Comparison of ENCODE assay signal across 17 mouse cellular contexts in the genomic region with DNA sequence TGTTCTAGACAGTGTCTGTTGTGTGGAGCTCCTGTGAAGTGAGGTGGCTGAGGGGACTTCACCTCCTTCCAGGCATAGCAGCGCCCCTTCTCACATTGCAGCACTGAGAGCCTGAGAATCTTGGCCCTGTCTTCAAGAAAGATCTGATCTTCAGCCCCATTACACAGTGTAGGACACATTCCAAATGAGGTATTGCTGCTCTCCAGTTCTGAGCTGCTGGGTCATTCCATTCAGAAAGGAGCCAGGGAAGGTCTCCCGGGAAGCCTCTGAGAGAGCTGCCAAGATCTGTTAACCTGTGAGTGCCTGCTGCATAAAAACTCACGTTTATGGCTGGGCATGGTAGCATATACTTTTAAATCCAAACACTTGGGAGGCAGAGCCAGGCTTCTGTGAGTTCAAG. TPM values are rescaled to one million over a fixed set of nuclear protein-coding genes. Genes with fewer than 3 reads are reported as not detected.
A peak's percentile ranks its signal among the peaks of the same experiment; 100 is the strongest.
DNase-seq lines count a peak whose midpoint lies in the region; ATAC-seq and TF ChIP-seq lines count a peak whose summit lies in the region.
"Had no signal": no experiment of that assay in that cellular context is flagged by ENCODE, and none has a peak within 500 bp of the region (broad histone marks: within the 10 kb centered on the region; RNA-seq: fewer than 3 reads in every experiment).

No protein-coding gene starts in this region.

- 0 out of 2 replicates have a peak, but pooled peaks have one; percentile 13 for ATAC-seq in heart, embryonic 14.5 days (ENCODE audit: insufficient number of reproducible peaks, insufficient read depth, low FRiP score, low read depth)
- no peak for ATAC-seq in heart, embryonic 12.5 days (ENCODE audit: insufficient number of reproducible peaks, low FRiP score)
- ATAC-seq in midbrain, postnatal 0 days (ENCODE audit: low FRiP score), result no peak
- ATAC-seq in midbrain, embryonic 11.5 days (ENCODE audit: low FRiP score), result no peak
- peak; percentile 72 for ATAC-seq in limb, embryonic 14.5 days (ENCODE audit: low FRiP score, low read depth)
- ATAC-seq: liver, embryonic 12.5 days; lung, postnatal 0 days had no signal

- intact Hi-C loops in left cerebral cortex, postnatal 14 days (cut with DNase I), result no loop called here

- peak; percentile 40 for DNase-seq in midbrain, postnatal 0 days (ENCODE audit: low spot score)
- no peak for DNase-seq in midbrain, embryonic 11.5 days (ENCODE audit: low spot score, missing footprints)
- DNase-seq in gastrocnemius, postnatal 10 days, result peak; percentile 26
- peak; percentile 73 for DNase-seq in limb, embryonic 14.5 days (ENCODE audit: low spot score)
- DNase-seq in urinary bladder, adult 2 months (ENCODE audit: low spot score), result no peak
- DNase-seq in left cerebral cortex, postnatal 14 days (ENCODE audit: low spot score in 2 of 2), result no peak
- DNase-seq: adrenal gland, postnatal 25 days; cerebellum, adult 11 months; embryo, embryonic 11 days; spleen, adult 18-20 months; thymus, adult 18-20 months had no signal

- no peak for TF ChIP-seq CTCF in midbrain, postnatal 0 days (IDR thresholded peaks at IDR 0.05)

- H3K4me3 ChIP-seq in heart, embryonic 14.5 days (ENCODE audit: control insufficient read depth in 1 of 2, insufficient read depth in 1 of 2, low read depth in 1 of 2, low read length in 2 of 2), result no peak overlapping the region
- no peak overlapping the region for H3K4me3 ChIP-seq in heart, embryonic 12.5 days
- no peak overlapping the region for H3K4me3 ChIP-seq in midbrain, postnatal 0 days (ENCODE audit: low read depth, low read length)
- H3K4me3 ChIP-seq in midbrain, embryonic 11.5 days (ENCODE audit: low read depth, low read length), result no peak overlapping the region
- H3K4me3 ChIP-seq in limb, embryonic 14.5 days (replicated peaks; ENCODE audit: low read length), result no peak overlapping the region
- H3K4me3 ChIP-seq: liver, embryonic 12.5 days; midbrain, embryonic 12.5 days; neural tube, embryonic 12.5 days had no signal

- no peak for TF ChIP-seq POLR2A in limb, embryonic 14.5 days (IDR thresholded peaks at IDR 0.05; ENCODE audit: borderline replicate concordance, extremely low read depth, insufficient read depth, insufficient read length)

- 22% methylated on average over 3 of the region's 3 CpGs for WGBS in heart, embryonic 14.5 days
- 37% methylated on average over 3 of the region's 3 CpGs for WGBS in heart, embryonic 12.5 days
- 28% methylated on average over 3 of the region's 3 CpGs for WGBS in midbrain, postnatal 0 days
- WGBS in midbrain, embryonic 11.5 days, result 68% methylated on average over 3 of the region's 3 CpGs
- 32% methylated on average over 3 of the region's 3 CpGs for WGBS in limb, embryonic 14.5 days

- H3K4me1 ChIP-seq in heart, embryonic 14.5 days (ENCODE audit: control insufficient read depth in 2 of 2, insufficient read depth in 2 of 2, low read length in 2 of 2), result peaks cover 3 to 9% of the 10 kb centered on the region in 2 experiments
- H3K4me1 ChIP-seq in heart, embryonic 12.5 days (replicated peaks), result peaks cover 17% of the 10 kb centered on the region
- 0 out of 2 replicates have a peak, but pooled peaks cover 3% of the 10 kb centered on the region for H3K4me1 ChIP-seq in midbrain, postnatal 0 days (ENCODE audit: insufficient read depth, low read length)
- H3K4me1 ChIP-seq in midbrain, embryonic 11.5 days (ENCODE audit: control insufficient read depth, insufficient read depth, low read length), result no peaks in the 10 kb centered on the region; the same call in 1 of the 2 replicates
- H3K4me1 ChIP-seq in limb, embryonic 14.5 days (ENCODE audit: control insufficient read depth, insufficient read depth, low read length), result peaks cover 8% of the 10 kb centered on the region

- H3K4me2 ChIP-seq in heart, embryonic 14.5 days (ENCODE audit: low read length), result no peak overlapping the region
- no peak overlapping the region for H3K4me2 ChIP-seq in heart, embryonic 12.5 days
- no peak overlapping the region for H3K4me2 ChIP-seq in midbrain, postnatal 0 days (ENCODE audit: low read depth, low read length, poor library complexity, severe bottlenecking)
- no peak overlapping the region for H3K4me2 ChIP-seq in midbrain, embryonic 11.5 days
- no peak overlapping the region for H3K4me2 ChIP-seq in limb, embryonic 14.5 days (replicated peaks; ENCODE audit: low read depth, low read length, severe bottlenecking)
- H3K4me2 ChIP-seq: liver, embryonic 12.5 days; midbrain, embryonic 12.5 days; neural tube, embryonic 12.5 days had no signal

- no peak overlapping the region for H3K27ac ChIP-seq in heart, embryonic 14.5 days (replicated peaks in 1 of 2; ENCODE audit: control insufficient read depth in 1 of 2, insufficient read depth in 1 of 2, low read depth in 2 of 2, low read length in 2 of 2)
- no peak overlapping the region for H3K27ac ChIP-seq in heart, embryonic 12.5 days (ENCODE audit: poor library complexity, severe bottlenecking)
- H3K27ac ChIP-seq in midbrain, postnatal 0 days (ENCODE audit: low read depth, low read length), result no peak overlapping the region
- no peak overlapping the region for H3K27ac ChIP-seq in midbrain, embryonic 11.5 days (ENCODE audit: low read depth, low read length)
- no peak overlapping the region for H3K27ac ChIP-seq in limb, embryonic 14.5 days (replicated peaks; ENCODE audit: low read depth, low read length)
- H3K27ac ChIP-seq: liver, embryonic 12.5 days; midbrain, embryonic 12.5 days; neural tube, embryonic 12.5 days had no signal

- H3K9ac ChIP-seq in heart, embryonic 14.5 days (ENCODE audit: low read length), result no peak overlapping the region
- H3K9ac ChIP-seq in heart, embryonic 12.5 days, result no peak overlapping the region
- no peak overlapping the region for H3K9ac ChIP-seq in midbrain, postnatal 0 days (replicated peaks; ENCODE audit: low read length, poor library complexity, severe bottlenecking)
- H3K9ac ChIP-seq in midbrain, embryonic 11.5 days (ENCODE audit: low read length), result no peak overlapping the region
- H3K9ac ChIP-seq in limb, embryonic 14.5 days (ENCODE audit: low read depth, low read length, severe bottlenecking), result no peak overlapping the region
- H3K9ac ChIP-seq: liver, embryonic 12.5 days; midbrain, embryonic 12.5 days; neural tube, embryonic 12.5 days had no signal

- H3K27me3 ChIP-seq in heart, embryonic 14.5 days (ENCODE audit: control insufficient read depth, insufficient read depth, low read length), result peaks cover 7% of the 10 kb centered on the region
- H3K27me3 ChIP-seq in heart, embryonic 12.5 days (replicated peaks), result peaks cover 34% of the 10 kb centered on the region
- H3K27me3 ChIP-seq in midbrain, postnatal 0 days (ENCODE audit: insufficient read depth, low read length), result no peaks in the 10 kb centered on the region; the same call in 1 of the 2 replicates
- H3K27me3 ChIP-seq in midbrain, embryonic 11.5 days (ENCODE audit: control insufficient read depth, insufficient read depth, low read length), result peaks cover 13% of the 10 kb centered on the region
- H3K27me3 ChIP-seq in limb, embryonic 14.5 days (ENCODE audit: control insufficient read depth, insufficient read depth, low read length), result peaks cover 13% of the 10 kb centered on the region

- no peaks in the 10 kb centered on the region for H3K9me3 ChIP-seq in heart, embryonic 14.5 days (ENCODE audit: control insufficient read depth, low read length)
- no peaks in the 10 kb centered on the region for H3K9me3 ChIP-seq in heart, embryonic 12.5 days (replicated peaks)
- H3K9me3 ChIP-seq in midbrain, postnatal 0 days (ENCODE audit: low read length), result no peaks in the 10 kb centered on the region
- no peaks in the 10 kb centered on the region for H3K9me3 ChIP-seq in midbrain, embryonic 11.5 days (ENCODE audit: control insufficient read depth, low read length)
- no peaks in the 10 kb centered on the region for H3K9me3 ChIP-seq in limb, embryonic 14.5 days (ENCODE audit: control insufficient read depth, low read length)
- H3K9me3 ChIP-seq: liver, embryonic 12.5 days; midbrain, embryonic 12.5 days; neural tube, embryonic 12.5 days had no signal

- H3K36me3 ChIP-seq in heart, embryonic 14.5 days (ENCODE audit: control insufficient read depth, insufficient read depth, low read length), result no peaks in the 10 kb centered on the region
- H3K36me3 ChIP-seq in heart, embryonic 12.5 days, result no peaks in the 10 kb centered on the region
- H3K36me3 ChIP-seq in midbrain, postnatal 0 days (ENCODE audit: insufficient read depth, low read length), result no peaks in the 10 kb centered on the region
- H3K36me3 ChIP-seq in midbrain, embryonic 11.5 days (ENCODE audit: control insufficient read depth, insufficient read depth, low read length), result no peaks in the 10 kb centered on the region
- H3K36me3 ChIP-seq in limb, embryonic 14.5 days (ENCODE audit: control insufficient read depth, insufficient read depth, low read length), result no peaks in the 10 kb centered on the region
- H3K36me3 ChIP-seq: liver, embryonic 12.5 days; midbrain, embryonic 12.5 days; neural tube, embryonic 12.5 days had no signal

RNA-seq across cellular contexts. Expression of a gene that starts 5.7 kb away (rescaled TPM):
- polyA plus RNA-seq in heart, embryonic 14.5 days (2014; fragmentation: Nextera tagmentation; extraction: Ambion mirVana), result 7.7 and 8.4 TPM in 2 replicates
- 6.8 and 8.5 TPM in 2 replicates for polyA plus RNA-seq in heart, embryonic 12.5 days (2016; fragmentation: Nextera tagmentation; extraction: Ambion mirVana)
- 27.3 and 29.7 TPM in 2 replicates for total RNA-seq in midbrain, postnatal 0 days (2014; rRNA removed)
- 21.1 and 23.0 TPM in 2 replicates for polyA plus RNA-seq in midbrain, postnatal 0 days (2015; fragmentation: Nextera tagmentation; extraction: Ambion mirVana)
- polyA plus RNA-seq in midbrain, embryonic 11.5 days (2014; fragmentation: Nextera tagmentation; extraction: Ambion mirVana), result 5.1 and 6.4 TPM in 2 replicates
- 10 to 100 TPM in 1 of 2 experiments, 1 to 10 TPM in 1; 9.4 to 11.4 TPM for total RNA-seq in gastrocnemius, postnatal 10 days (2021)
- 5.7 and 6.8 TPM in 2 replicates for polyA plus RNA-seq in limb, embryonic 14.5 days (2012; rRNA removed)
- 5.6 and 6.7 TPM in 2 replicates for polyA plus RNA-seq in limb, embryonic 14.5 days (2014; fragmentation: Nextera tagmentation; extraction: Ambion mirVana)
- polyA plus RNA-seq in urinary bladder, adult 2 months (2012; rRNA removed), result 2.7 and 3.1 TPM in 2 replicates
- total RNA-seq in left cerebral cortex, postnatal 14 days (2021), result 10 to 100 TPM; 29.9 to 33.2 TPM

Comparison
In these comparisons a context has a peak if more than half of its experiments do, and no peak if none do; other contexts are left out.
1. ATAC-seq: peak in heart, embryonic 14.5 days (single experiment) and limb, embryonic 14.5 days (single experiment); none in heart, embryonic 12.5 days (single experiment), midbrain, postnatal 0 days (single experiment) and midbrain, embryonic 11.5 days (single experiment).
2. DNase-seq: peak in midbrain, postnatal 0 days (single experiment), gastrocnemius, postnatal 10 days (single experiment) and limb, embryonic 14.5 days (single experiment); none in midbrain, embryonic 11.5 days (single experiment), urinary bladder, adult 2 months (single experiment) and left cerebral cortex, postnatal 14 days (0 of 2).